Mouse (Mus musculus): ENCODE data around the gene Glt6d1. TPM values are rescaled to one million over a fixed set of nuclear protein-coding genes. Genes with fewer than 3 reads are reported as not detected.

The Glt6d1 gene
- polyA plus RNA-seq, 1 experiment from 2014 or later = not detected

DNA sequence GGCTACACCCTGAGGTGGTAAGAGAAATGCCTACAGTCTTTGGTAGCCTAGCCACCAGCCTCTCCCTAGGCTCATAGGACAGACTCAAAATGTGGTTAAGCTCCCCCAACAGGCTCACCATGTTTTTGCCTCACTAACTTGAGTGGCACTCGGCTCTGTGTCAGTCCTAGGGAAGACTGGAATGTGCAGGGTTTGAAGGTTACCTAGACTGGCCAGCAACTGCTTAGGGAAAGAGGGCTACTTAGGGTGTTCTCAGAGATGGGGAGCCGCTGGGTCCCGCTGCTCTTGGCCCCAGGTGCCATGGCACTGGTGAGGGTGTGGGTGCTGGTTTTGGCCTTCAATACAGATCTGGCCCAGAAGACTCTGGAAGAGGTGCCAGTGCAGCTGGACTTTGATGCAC, 33.7 kb downstream of the Glt6d1 start, which contains the start of gene Gm13539:
Gene Gm13539, plus strand, starts transcription at position 301 of the 400 bp plus-strand sequence.
- H3K4me2 ChIP-seq (ENCODE audit: low read depth) = no peak within 1 kb of the TSS
- ATAC-seq (ENCODE audit: insufficient read depth, low FRiP score, low TSS enrichment) = no peak
- H3K4me3 ChIP-seq (ENCODE audit: low read depth, low read length) = no peak within 1 kb of the TSS
- WGBS = 85% methylated on average over 3 of the region's 3 CpGs
- H3K4me1 ChIP-seq (ENCODE audit: control insufficient read depth, insufficient read depth, low read length) = 0 out of 2 replicates have a peak, but pooled peaks cover 3% of the 10 kb centered on the region
- no peaks in the 10 kb centered on the region for H3K36me3 ChIP-seq (ENCODE audit: control insufficient read depth, insufficient read depth, low read length)
- no peak within 1 kb of the TSS for H3K9ac ChIP-seq (ENCODE audit: low read length)
- no peaks in the 10 kb centered on the region for H3K9me3 ChIP-seq (ENCODE audit: control insufficient read depth, low read length)
- DNase-seq (ENCODE audit: low spot score) = no peak
- H3K27me3 ChIP-seq (ENCODE audit: control insufficient read depth, insufficient read depth, low read length) = no peaks in the 10 kb centered on the region
- no peak within 1 kb of the TSS for H3K27ac ChIP-seq (ENCODE audit: low read depth, low read length)

GRCm38 (mm10) chr2:25780921-25781320, 34.7 kb downstream of the Glt6d1 start:
- Histone ChIP-seq H3K36me3 (ENCODE audit: control insufficient read depth, insufficient read depth, low read length) (no peaks in the 10 kb centered on the region), H3K9ac (ENCODE audit: low read length) (no peak overlapping the region), H3K27ac (ENCODE audit: low read depth, low read length) (no peak overlapping the region), H3K4me2 (ENCODE audit: low read depth) (no peak overlapping the region), H3K9me3 (ENCODE audit: control insufficient read depth, low read length) (no peaks in the 10 kb centered on the region), H3K4me1 (ENCODE audit: control insufficient read depth, insufficient read depth, low read length) (0 out of 2 replicates have a peak, but pooled peaks cover 3% of the 10 kb centered on the region), H3K27me3 (ENCODE audit: control insufficient read depth, insufficient read depth, low read length) (no peaks in the 10 kb centered on the region), H3K4me3 (ENCODE audit: low read depth, low read length) (no peak overlapping the region)
- no peak for ATAC-seq (ENCODE audit: insufficient read depth, low FRiP score, low TSS enrichment)
- DNase-seq (ENCODE audit: low spot score) = no peak
- WGBS = 65% methylated on average over 4 of the region's 4 CpGs

DNA sequence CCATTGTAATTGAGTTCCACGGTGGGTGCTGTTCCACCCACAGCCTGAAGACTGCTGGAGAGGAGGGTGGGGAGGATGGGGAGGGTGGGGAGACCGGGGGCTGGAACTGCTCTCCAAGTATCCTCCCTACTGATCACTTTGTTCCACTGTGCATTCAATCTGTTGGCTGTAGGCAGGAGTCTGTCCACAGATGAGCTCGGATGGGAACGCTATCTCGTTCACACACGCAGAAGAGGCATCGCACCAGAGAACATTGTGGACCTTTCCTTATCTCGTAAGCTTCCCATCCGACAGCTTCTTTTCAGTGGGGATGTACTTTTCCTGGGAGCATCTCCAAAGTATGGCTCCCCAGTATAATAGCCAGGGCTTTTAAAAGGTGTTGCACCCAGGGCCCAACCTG, 36.6 kb downstream of the Glt6d1 start:
- H3K4me2 ChIP-seq (ENCODE audit: low read depth) = no peak overlapping the region
- H3K27ac ChIP-seq (ENCODE audit: low read depth, low read length) = no peak overlapping the region
- H3K36me3 ChIP-seq (ENCODE audit: control insufficient read depth, insufficient read depth, low read length) = no peaks in the 10 kb centered on the region
- no peaks in the 10 kb centered on the region for H3K9me3 ChIP-seq (ENCODE audit: control insufficient read depth, low read length)
- ATAC-seq (ENCODE audit: insufficient read depth, low FRiP score, low TSS enrichment) = no peak
- WGBS = 89% methylated on average over 9 of the region's 9 CpGs
- no peak overlapping the region for H3K4me3 ChIP-seq (ENCODE audit: low read depth, low read length)
- DNase-seq (ENCODE audit: low spot score) = no peak
- H3K9ac ChIP-seq (ENCODE audit: low read length) = no peak overlapping the region
- no peaks in the 10 kb centered on the region for H3K27me3 ChIP-seq (ENCODE audit: control insufficient read depth, insufficient read depth, low read length)
- H3K4me1 ChIP-seq (ENCODE audit: control insufficient read depth, insufficient read depth, low read length) = no peaks in the 10 kb centered on the region

- ATAC-seq (ENCODE audit: insufficient read depth, low FRiP score, low TSS enrichment) (no peak), DNase-seq (ENCODE audit: low spot score) (no peak)
- Histone ChIP-seq H3K27me3 (ENCODE audit: control insufficient read depth, insufficient read depth, low read length) (no peaks in the 10 kb centered on the region), H3K4me1 (ENCODE audit: control insufficient read depth, insufficient read depth, low read length) (no peaks in the 10 kb centered on the region), H3K4me2 (ENCODE audit: low read depth) (no peak within 1 kb of the TSS), H3K9me3 (ENCODE audit: control insufficient read depth, low read length) (no peaks in the 10 kb centered on the region), H3K36me3 (ENCODE audit: control insufficient read depth, insufficient read depth, low read length) (no peaks in the 10 kb centered on the region), H3K4me3 (ENCODE audit: low read depth, low read length) (no peak within 1 kb of the TSS), H3K27ac (ENCODE audit: low read depth, low read length) (no peak within 1 kb of the TSS), H3K9ac (ENCODE audit: low read length) (no peak within 1 kb of the TSS)
- WGBS = 90% methylated on average over 1 of the region's 1 CpGs
These were observed 38.9 kb downstream of the Glt6d1 start, which contains the start of gene Lcn11 for GRCm38 (mm10) chr2:25776717-25777116. TSS of gene Lcn11 (plus strand) at chr2:25777017.

- Histone ChIP-seq H3K4me3 (ENCODE audit: low read depth, low read length) (no peak overlapping the region), H3K9me3 (ENCODE audit: control insufficient read depth, low read length) (no peaks in the 10 kb centered on the region), H3K4me2 (ENCODE audit: low read depth) (no peak overlapping the region), H3K27ac (ENCODE audit: low read depth, low read length) (no peak overlapping the region), H3K36me3 (ENCODE audit: control insufficient read depth, insufficient read depth, low read length) (no peaks in the 10 kb centered on the region), H3K27me3 (ENCODE audit: control insufficient read depth, insufficient read depth, low read length) (no peaks in the 10 kb centered on the region), H3K9ac (ENCODE audit: low read length) (no peak overlapping the region), H3K4me1 (ENCODE audit: control insufficient read depth, insufficient read depth, low read length) (no peaks in the 10 kb centered on the region)
- DNase-seq (ENCODE audit: low spot score) = no peak
- no peak for ATAC-seq (ENCODE audit: insufficient read depth, low FRiP score, low TSS enrichment)
- WGBS = 81% methylated on average over 3 of the region's 3 CpGs
These were observed 39.7 kb downstream of the Glt6d1 start for GRCm38 (mm10) chr2:25775991-25776390.

GRCm38 (mm10) chr2:25774640-25775039, 41.0 kb downstream of the Glt6d1 start:
- H3K27ac ChIP-seq (ENCODE audit: low read depth, low read length) = no peak overlapping the region
- H3K4me1 ChIP-seq (ENCODE audit: control insufficient read depth, insufficient read depth, low read length) = no peaks in the 10 kb centered on the region
- no peak overlapping the region for H3K4me3 ChIP-seq (ENCODE audit: low read depth, low read length)
- H3K4me2 ChIP-seq (ENCODE audit: low read depth) = no peak overlapping the region
- H3K9ac ChIP-seq (ENCODE audit: low read length) = no peak overlapping the region
- H3K9me3 ChIP-seq (ENCODE audit: control insufficient read depth, low read length) = no peaks in the 10 kb centered on the region
- ATAC-seq (ENCODE audit: insufficient read depth, low FRiP score, low TSS enrichment) (no peak), DNase-seq (ENCODE audit: low spot score) (no peak)
- no peaks in the 10 kb centered on the region for H3K36me3 ChIP-seq (ENCODE audit: control insufficient read depth, insufficient read depth, low read length)
- 81% methylated on average over 2 of the region's 2 CpGs for WGBS
- H3K27me3 ChIP-seq (ENCODE audit: control insufficient read depth, insufficient read depth, low read length) = no peaks in the 10 kb centered on the region

DNA sequence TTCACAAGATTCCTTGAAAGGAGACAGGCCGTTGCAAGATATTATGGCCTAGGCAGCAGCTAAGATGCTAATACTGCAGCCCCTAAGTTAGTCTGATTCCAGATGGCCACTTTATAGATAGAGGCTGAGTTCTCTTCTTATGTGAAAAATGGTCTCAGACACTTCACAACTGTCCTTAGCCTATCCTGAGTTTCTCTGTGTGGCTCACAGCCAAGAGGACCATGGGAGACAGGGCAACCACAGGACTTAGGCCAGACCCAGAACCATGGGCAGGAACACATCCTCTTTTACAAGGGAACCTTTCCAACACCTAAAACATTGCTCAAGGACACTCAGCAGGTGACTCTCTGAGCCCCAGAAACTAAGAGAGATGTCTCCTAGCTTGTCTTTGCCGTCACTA, 42.1 kb downstream of the Glt6d1 start:
- Histone ChIP-seq H3K9ac (ENCODE audit: low read length) (no peak overlapping the region), H3K9me3 (ENCODE audit: control insufficient read depth, low read length) (no peaks in the 10 kb centered on the region), H3K4me3 (ENCODE audit: low read depth, low read length) (no peak overlapping the region), H3K27ac (ENCODE audit: low read depth, low read length) (no peak overlapping the region), H3K27me3 (ENCODE audit: control insufficient read depth, insufficient read depth, low read length) (no peaks in the 10 kb centered on the region), H3K4me2 (ENCODE audit: low read depth) (no peak overlapping the region), H3K36me3 (ENCODE audit: control insufficient read depth, insufficient read depth, low read length) (no peaks in the 10 kb centered on the region), H3K4me1 (ENCODE audit: control insufficient read depth, insufficient read depth, low read length) (no peaks in the 10 kb centered on the region)
- ATAC-seq (ENCODE audit: insufficient read depth, low FRiP score, low TSS enrichment) = no peak
- no peak for DNase-seq (ENCODE audit: low spot score)
- WGBS = 95% methylated on average over 2 of the region's 2 CpGs

DNA sequence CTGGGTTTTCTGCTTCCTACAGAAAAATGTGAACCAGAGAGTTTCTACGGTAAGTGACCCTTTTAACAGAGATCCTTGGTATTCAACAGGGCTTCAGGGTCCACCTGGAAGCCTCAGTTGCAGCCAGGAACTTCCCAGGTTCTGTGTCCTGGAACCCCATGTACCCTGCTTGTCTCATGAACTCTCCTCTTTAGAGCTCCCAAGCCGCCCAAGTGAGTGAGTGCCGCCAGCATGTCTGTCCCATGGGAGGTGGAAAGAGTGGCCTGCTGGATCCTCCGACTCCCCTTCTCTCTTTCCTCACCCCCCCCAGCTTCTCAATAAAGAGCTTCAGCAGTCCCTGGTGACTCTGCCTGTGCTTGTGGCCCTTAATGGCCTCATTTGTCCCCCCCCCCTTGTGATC, 47.9 kb downstream of the Glt6d1 start:
- Histone ChIP-seq H3K9ac (ENCODE audit: low read length) (no peak overlapping the region), H3K27me3 (ENCODE audit: control insufficient read depth, insufficient read depth, low read length) (no peaks in the 10 kb centered on the region), H3K4me3 (ENCODE audit: low read depth, low read length) (no peak overlapping the region), H3K9me3 (ENCODE audit: control insufficient read depth, low read length) (no peaks in the 10 kb centered on the region), H3K27ac (ENCODE audit: low read depth, low read length) (no peak overlapping the region), H3K4me2 (ENCODE audit: low read depth) (no peak overlapping the region), H3K4me1 (ENCODE audit: control insufficient read depth, insufficient read depth, low read length) (no peaks in the 10 kb centered on the region), H3K36me3 (ENCODE audit: control insufficient read depth, insufficient read depth, low read length) (no peaks in the 10 kb centered on the region)
- ATAC-seq (ENCODE audit: insufficient read depth, low FRiP score, low TSS enrichment) (no peak), DNase-seq (ENCODE audit: low spot score) (no peak)
- WGBS = 83% methylated on average over 4 of the region's 4 CpGs

GRCm38 (mm10) chr2:25765269-25765668, 50.4 kb downstream of the Glt6d1 start, which contains the start of gene Lcn3:
TSS of gene Lcn3 (plus strand) at chr2:25765569.
- no peak for ATAC-seq (ENCODE audit: insufficient read depth, low FRiP score, low TSS enrichment)
- Histone ChIP-seq H3K9me3 (ENCODE audit: control insufficient read depth, low read length) (no peaks in the 10 kb centered on the region), H3K9ac (ENCODE audit: low read length) (no peak within 1 kb of the TSS), H3K4me3 (ENCODE audit: low read depth, low read length) (no peak within 1 kb of the TSS), H3K4me1 (ENCODE audit: control insufficient read depth, insufficient read depth, low read length) (no peaks in the 10 kb centered on the region), H3K27me3 (ENCODE audit: control insufficient read depth, insufficient read depth, low read length) (no peaks in the 10 kb centered on the region), H3K4me2 (ENCODE audit: low read depth) (no peak within 1 kb of the TSS), H3K27ac (ENCODE audit: low read depth, low read length) (no peak within 1 kb of the TSS), H3K36me3 (ENCODE audit: control insufficient read depth, insufficient read depth, low read length) (no peaks in the 10 kb centered on the region)
- WGBS = 39% methylated on average over 2 of the region's 2 CpGs
- DNase-seq (ENCODE audit: low spot score) = no peak
